Mouse (Mus musculus): Measurements from ENCODE around the gene Akap14. TPM values are rescaled to one million over a fixed set of nuclear protein-coding genes. Genes with fewer than 3 reads are reported as not detected.

The Akap14 gene
- total RNA-seq, 2 experiments from 2014 or later, result not detected

DNA sequence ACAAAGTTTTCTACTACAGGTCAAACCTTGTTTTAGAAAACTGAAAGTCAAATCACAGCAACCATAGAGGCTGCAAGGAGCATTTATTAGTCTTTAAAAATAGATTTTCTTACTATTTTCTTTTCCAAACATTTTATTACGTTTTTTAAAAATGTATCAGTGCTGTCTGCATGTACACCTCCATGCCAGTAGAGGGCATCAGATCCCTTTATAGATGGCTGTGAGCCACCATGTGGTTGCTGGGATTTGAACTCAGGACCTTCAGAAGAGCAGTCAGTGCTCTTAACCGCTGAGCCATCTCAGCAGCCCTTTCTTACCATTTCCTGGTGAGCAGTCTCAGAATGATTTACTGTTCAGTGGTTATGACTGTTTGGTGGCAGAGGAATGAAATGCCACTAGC lies 64.8 kb downstream of the Akap14 start:
- no peak for DNase-seq

Other genes starting within 250 kb of the Akap14 start
- 1 to 10 TPM; 2.7 to 2.9 TPM for gene Sept6, start 177.0 kb downstream of the Akap14 start, total RNA-seq (2021)
- gene Sowahd, start 120.0 kb downstream of the Akap14 start, total RNA-seq (2021), result not detected
- gene Rpl39, start 83.4 kb downstream of the Akap14 start, total RNA-seq (2021), result 100 to 1,000 TPM; 239 to 266 TPM
- gene Upf3b, start 58.5 kb downstream of the Akap14 start, total RNA-seq (2021), result 1 to 10 TPM; 8.5 to 8.7 TPM
- 1 to 10 TPM; 6.4 to 8.3 TPM for gene Nkap, start 42.0 kb downstream of the Akap14 start, total RNA-seq (2021)
- gene Ndufa1, start 22.3 kb upstream of the Akap14 start, total RNA-seq (2021), result 100 to 1,000 TPM; 430 to 453 TPM
- 1 to 10 TPM; 1.8 to 2.8 TPM for gene Rnf113a1, start 22.4 kb upstream of the Akap14 start, total RNA-seq (2021)
- gene Gm9, start 42.2 kb upstream of the Akap14 start, total RNA-seq (2021), result not detected
- gene Rhox1, start 53.4 kb upstream of the Akap14 start, total RNA-seq (2021), result not detected
- gene Rhox2a, start 76.1 kb upstream of the Akap14 start, total RNA-seq (2021), result not detected
- gene Rhox3a, start 81.1 kb upstream of the Akap14 start, total RNA-seq (2021), result not detected
- gene Rhox4a, start 96.5 kb upstream of the Akap14 start, total RNA-seq (2021), result not detected
- not detected for gene Rhox3a2, start 211.2 kb upstream of the Akap14 start, total RNA-seq (2021)
- gene Rhox4a2, start 222.0 kb upstream of the Akap14 start, total RNA-seq (2021), result not detected
- not detected for gene Rhox2b, start 243.2 kb upstream of the Akap14 start, total RNA-seq (2021)